Mouse (Mus musculus): Measurements from ENCODE around the gene Phf2. TPM values are rescaled to one million over a fixed set of nuclear protein-coding genes. Genes with fewer than 3 reads are reported as not detected.

Gene Phf2
- polyA plus RNA-seq, 1 experiment from 2014 or later = 6.3 TPM

DNA sequence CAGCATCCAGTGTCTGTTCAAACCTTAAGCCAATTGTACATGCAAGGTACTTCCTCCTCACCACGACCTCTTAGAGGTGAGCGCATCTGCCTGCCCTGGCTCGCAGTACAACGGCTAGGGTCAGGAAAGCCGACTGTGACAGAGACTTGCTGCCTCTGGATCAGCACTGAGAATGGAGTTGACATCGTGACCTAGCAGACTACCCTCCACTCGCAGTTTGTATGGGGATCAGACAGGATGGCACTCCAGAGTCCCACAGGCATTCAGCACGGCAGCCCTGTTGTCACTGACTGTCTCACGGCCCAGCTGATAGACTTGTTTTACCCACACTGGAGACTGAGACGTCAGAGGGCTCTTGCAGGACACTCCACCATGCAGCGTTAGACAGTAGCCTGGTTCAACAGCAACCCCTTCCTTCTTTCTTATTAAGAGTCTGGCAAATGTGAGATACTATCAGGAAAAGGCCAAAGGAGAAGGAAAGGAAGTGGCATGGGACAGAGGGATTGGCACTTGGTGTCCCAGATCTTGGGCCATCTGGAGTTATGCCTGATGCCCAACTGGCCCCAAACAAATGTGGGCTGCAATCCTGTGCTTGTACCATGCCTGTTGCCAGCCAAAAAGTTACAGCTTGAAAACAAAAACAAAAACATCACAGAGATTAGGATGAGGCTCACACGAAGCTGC, 6.1 kb downstream of the Phf2 start:
- Histone ChIP-seq H3K4me3 (replicated peaks; ENCODE audit: low read length) (no peak overlapping the region), H3K27ac (ENCODE audit: low read length) (no peak overlapping the region), H3K4me2 (ENCODE audit: low read depth, low read length) (no peak overlapping the region), H3K36me3 (ENCODE audit: control insufficient read depth, insufficient read depth, low read length) (no peaks in the 10 kb centered on the region), H3K4me1 (ENCODE audit: control insufficient read depth, insufficient read depth, low read length) (peaks cover 35% of the 10 kb centered on the region), H3K27me3 (ENCODE audit: control insufficient read depth, insufficient read depth, low read length) (no peaks in the 10 kb centered on the region), H3K9ac (ENCODE audit: low read length) (no peak overlapping the region), H3K9me3 (replicated peaks; ENCODE audit: control insufficient read depth, low read length) (no peaks in the 10 kb centered on the region)
- ATAC-seq (ENCODE audit: insufficient read depth, low FRiP score) = no peak
- WGBS = 69% methylated on average over 12 of the region's 12 CpGs

DNA sequence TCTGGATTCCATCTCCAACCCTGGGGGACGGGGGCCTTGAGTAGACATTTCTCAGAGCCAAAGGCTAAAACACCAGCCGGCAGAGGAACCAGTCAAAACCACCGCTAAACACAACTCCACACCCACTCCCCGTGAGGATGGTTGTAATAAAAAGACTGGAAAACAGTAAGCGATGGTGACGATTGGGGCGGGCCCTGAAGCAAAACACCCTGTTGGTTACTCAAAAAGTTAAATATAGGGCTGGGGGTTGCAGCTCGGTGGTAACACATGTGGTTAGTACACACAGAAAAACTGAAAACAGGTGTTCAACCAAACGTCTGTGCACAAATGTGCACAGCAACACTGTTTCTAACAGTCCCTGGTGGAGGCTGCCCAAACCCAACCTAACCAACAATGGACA, 7.4 kb downstream of the Phf2 start:
- no peak overlapping the region for H3K27ac ChIP-seq (ENCODE audit: low read length)
- no peak for ATAC-seq (ENCODE audit: insufficient read depth, low FRiP score)
- no peak overlapping the region for H3K4me3 ChIP-seq (replicated peaks; ENCODE audit: low read length)

DNA sequence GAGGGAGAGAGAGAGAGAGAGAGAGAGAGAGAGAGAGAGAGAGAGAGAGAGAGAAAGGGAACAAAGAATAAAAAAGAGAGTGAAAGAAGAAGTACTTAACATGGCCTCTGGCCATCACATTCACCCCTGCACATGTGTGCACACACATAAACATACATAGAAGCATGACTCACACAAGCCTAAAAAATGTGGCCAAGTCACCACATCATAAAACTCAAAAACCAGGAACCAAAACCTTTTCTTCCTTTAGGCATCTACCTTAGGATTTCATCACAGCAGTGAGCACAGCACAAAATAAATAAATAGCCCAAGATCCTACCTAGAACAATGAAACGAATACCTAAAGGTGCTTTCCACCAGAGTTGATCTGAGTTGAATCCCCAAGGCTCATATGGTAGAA, 9.0 kb downstream of the Phf2 start:
- no peak for ATAC-seq (ENCODE audit: insufficient read depth, low FRiP score)
- Histone ChIP-seq H3K27ac (ENCODE audit: low read length) (no peak overlapping the region), H3K9ac (ENCODE audit: low read length) (no peak overlapping the region), H3K4me2 (ENCODE audit: low read depth, low read length) (no peak overlapping the region), H3K36me3 (ENCODE audit: control insufficient read depth, insufficient read depth, low read length) (no peaks in the 10 kb centered on the region), H3K9me3 (replicated peaks; ENCODE audit: control insufficient read depth, low read length) (no peaks in the 10 kb centered on the region), H3K4me3 (replicated peaks; ENCODE audit: low read length) (no peak overlapping the region), H3K4me1 (ENCODE audit: control insufficient read depth, insufficient read depth, low read length) (peaks cover 42% of the 10 kb centered on the region), H3K27me3 (ENCODE audit: control insufficient read depth, insufficient read depth, low read length) (no peaks in the 10 kb centered on the region)
- 90% methylated on average over 1 of the region's 1 CpGs for WGBS

More for the DNA sequence above, 7.4 kb downstream of the Phf2 start:
- WGBS = 58% methylated on average over 9 of the region's 9 CpGs
- H3K9ac ChIP-seq (ENCODE audit: low read length) = no peak overlapping the region
- no peaks in the 10 kb centered on the region for H3K36me3 ChIP-seq (ENCODE audit: control insufficient read depth, insufficient read depth, low read length)
- no peak overlapping the region for H3K4me2 ChIP-seq (ENCODE audit: low read depth, low read length)
- peaks cover 33% of the 10 kb centered on the region for H3K4me1 ChIP-seq (ENCODE audit: control insufficient read depth, insufficient read depth, low read length)
- H3K9me3 ChIP-seq (replicated peaks; ENCODE audit: control insufficient read depth, low read length) = no peaks in the 10 kb centered on the region
- no peaks in the 10 kb centered on the region for H3K27me3 ChIP-seq (ENCODE audit: control insufficient read depth, insufficient read depth, low read length)

DNA sequence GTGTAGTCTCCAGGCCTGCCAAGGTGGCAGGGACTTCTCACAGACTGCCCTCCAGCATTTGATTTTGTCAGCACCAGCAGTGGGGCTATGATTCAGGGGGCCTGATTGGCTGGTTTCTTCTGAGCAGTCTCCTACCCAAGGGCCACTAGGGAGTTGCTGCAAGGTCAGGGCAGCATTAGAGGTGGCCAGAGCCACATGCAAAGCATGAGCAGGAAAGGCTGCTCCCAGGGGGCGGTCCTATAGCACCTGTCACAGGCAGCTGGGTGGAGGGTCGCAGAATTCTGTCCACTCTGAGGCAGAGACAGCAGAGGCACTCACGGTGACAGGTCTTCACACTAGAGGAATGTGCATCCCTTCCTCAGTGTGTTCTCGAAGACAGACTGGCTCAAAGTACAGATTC, 12.1 kb downstream of the Phf2 start:
- ATAC-seq (ENCODE audit: insufficient read depth, low FRiP score) = no peak
- no peak overlapping the region for H3K9ac ChIP-seq (ENCODE audit: low read length)
- H3K36me3 ChIP-seq (ENCODE audit: control insufficient read depth, insufficient read depth, low read length) = no peaks in the 10 kb centered on the region
- no peak overlapping the region for H3K27ac ChIP-seq (ENCODE audit: low read length)
- no peaks in the 10 kb centered on the region for H3K27me3 ChIP-seq (ENCODE audit: control insufficient read depth, insufficient read depth, low read length)
- H3K4me2 ChIP-seq (ENCODE audit: low read depth, low read length) = no peak overlapping the region
- H3K4me1 ChIP-seq (ENCODE audit: control insufficient read depth, insufficient read depth, low read length) = peaks cover 49% of the 10 kb centered on the region
- WGBS = 68% methylated on average over 4 of the region's 4 CpGs
- no peak overlapping the region for H3K4me3 ChIP-seq (replicated peaks; ENCODE audit: low read length)
- no peaks in the 10 kb centered on the region for H3K9me3 ChIP-seq (replicated peaks; ENCODE audit: control insufficient read depth, low read length)

DNA sequence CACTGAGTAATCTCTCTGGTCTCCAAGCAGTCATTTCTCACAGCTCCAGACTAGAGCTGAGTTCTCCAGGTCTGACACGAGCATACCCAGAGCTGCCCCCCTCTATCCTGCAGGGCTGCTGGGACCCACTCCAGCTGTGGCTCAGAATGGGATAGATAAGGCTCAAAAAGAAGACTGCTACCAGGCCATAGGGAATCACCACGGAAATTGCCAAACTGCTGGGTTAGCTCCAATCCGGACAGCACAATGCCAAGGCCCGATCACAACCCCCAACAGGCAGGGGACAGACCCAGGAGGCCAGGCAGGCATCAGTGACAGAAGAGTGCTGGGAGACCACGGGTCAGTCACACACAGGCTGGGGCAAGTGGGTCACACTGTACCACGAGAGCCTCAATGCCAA, 12.9 kb downstream of the Phf2 start:
- peak overlapping the region; percentile 23; the same call in 1 of the 2 replicates for H3K9ac ChIP-seq (ENCODE audit: low read length)
- no peak for ATAC-seq (ENCODE audit: insufficient read depth, low FRiP score)

DNA sequence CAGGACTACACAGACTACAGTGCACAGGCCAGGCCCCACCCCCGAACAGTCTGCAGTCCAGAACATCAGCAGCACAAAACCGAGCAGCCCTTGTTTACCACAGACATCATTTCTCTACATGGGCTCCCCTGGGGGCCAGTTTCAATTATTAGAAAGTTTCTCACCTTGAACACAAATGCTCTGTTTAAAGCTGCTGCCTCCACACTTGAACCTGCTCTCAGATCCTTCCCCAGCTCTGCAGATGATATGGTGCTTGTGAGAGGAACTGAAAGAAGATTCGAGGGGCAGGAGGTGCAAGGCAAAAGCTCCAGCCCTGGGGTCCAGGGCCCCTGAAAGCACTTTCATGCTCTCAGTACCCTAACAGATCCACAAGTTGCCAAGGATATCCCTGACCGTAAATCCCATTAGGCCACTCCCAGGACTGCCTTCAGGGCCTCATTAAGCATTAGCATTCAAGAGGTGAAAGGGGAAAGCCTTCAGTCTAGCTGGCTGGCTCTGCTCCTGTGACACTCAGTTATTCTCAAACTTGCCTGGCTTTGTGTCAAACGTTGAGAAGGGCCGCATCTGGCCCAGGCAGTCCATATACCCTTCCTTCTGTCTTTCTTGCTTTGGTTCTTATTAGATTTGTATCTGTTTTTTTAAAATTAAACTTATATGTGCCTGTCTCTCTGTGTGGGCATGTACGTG, 13.5 kb downstream of the Phf2 start:
- no peaks in the 10 kb centered on the region for H3K36me3 ChIP-seq (ENCODE audit: control insufficient read depth, insufficient read depth, low read length)
- H3K27me3 ChIP-seq (ENCODE audit: control insufficient read depth, insufficient read depth, low read length) = no peaks in the 10 kb centered on the region
- no peak overlapping the region for H3K4me3 ChIP-seq (replicated peaks; ENCODE audit: low read length)
- ATAC-seq (ENCODE audit: insufficient read depth, low FRiP score) = no peak
- H3K27ac ChIP-seq (ENCODE audit: low read length) = peak overlapping the region; percentile 47
- H3K9ac ChIP-seq (ENCODE audit: low read length) = peak overlapping the region; percentile 23; the same call in 1 of the 2 replicates
- H3K4me2 ChIP-seq (ENCODE audit: low read depth, low read length) = no peak overlapping the region
- no peaks in the 10 kb centered on the region for H3K9me3 ChIP-seq (replicated peaks; ENCODE audit: control insufficient read depth, low read length)
- WGBS = 42% methylated on average over 7 of the region's 7 CpGs
- peaks cover 56% of the 10 kb centered on the region for H3K4me1 ChIP-seq (ENCODE audit: control insufficient read depth, insufficient read depth, low read length)

More for the DNA sequence above, 12.9 kb downstream of the Phf2 start:
- Histone ChIP-seq H3K4me1 (ENCODE audit: control insufficient read depth, insufficient read depth, low read length) (peaks cover 51% of the 10 kb centered on the region), H3K36me3 (ENCODE audit: control insufficient read depth, insufficient read depth, low read length) (no peaks in the 10 kb centered on the region), H3K27ac (ENCODE audit: low read length) (peak overlapping the region; percentile 47), H3K4me3 (replicated peaks; ENCODE audit: low read length) (no peak overlapping the region), H3K4me2 (ENCODE audit: low read depth, low read length) (no peak overlapping the region), H3K9me3 (replicated peaks; ENCODE audit: control insufficient read depth, low read length) (no peaks in the 10 kb centered on the region), H3K27me3 (ENCODE audit: control insufficient read depth, insufficient read depth, low read length) (no peaks in the 10 kb centered on the region)
- 56% methylated on average over 6 of the region's 6 CpGs for WGBS

DNA sequence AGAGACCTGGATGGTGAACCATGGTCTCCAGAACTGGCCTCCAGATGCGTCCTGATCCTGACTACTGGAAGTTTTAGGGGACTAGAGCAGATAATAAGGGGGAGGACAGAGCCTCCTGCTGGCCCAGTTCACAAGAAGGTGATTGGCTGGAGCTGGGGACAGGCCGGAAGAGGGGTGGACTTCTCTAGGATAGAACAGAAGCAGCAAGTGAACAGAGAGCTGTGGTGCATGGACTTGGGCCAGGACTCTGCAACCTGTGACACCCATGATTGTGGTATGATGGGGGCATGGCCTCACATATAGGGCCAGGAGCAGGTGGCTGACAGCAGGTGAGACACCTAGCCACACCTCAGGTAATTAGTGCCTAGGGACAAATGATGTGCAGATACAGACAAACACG, 17.0 kb downstream of the Phf2 start:
- ATAC-seq (ENCODE audit: insufficient read depth, low FRiP score) = no peak
- Histone ChIP-seq H3K4me1 (ENCODE audit: control insufficient read depth, insufficient read depth, low read length) (peaks cover 59% of the 10 kb centered on the region), H3K36me3 (ENCODE audit: control insufficient read depth, insufficient read depth, low read length) (no peaks in the 10 kb centered on the region), H3K9me3 (replicated peaks; ENCODE audit: control insufficient read depth, low read length) (no peaks in the 10 kb centered on the region), H3K27me3 (ENCODE audit: control insufficient read depth, insufficient read depth, low read length) (no peaks in the 10 kb centered on the region), H3K4me2 (ENCODE audit: low read depth, low read length) (no peak overlapping the region), H3K9ac (ENCODE audit: low read length) (no peak overlapping the region), H3K27ac (ENCODE audit: low read length) (peak overlapping the region; percentile 31; the same call in 1 of the 2 replicates), H3K4me3 (replicated peaks; ENCODE audit: low read length) (no peak overlapping the region)
- 48% methylated on average over 3 of the region's 3 CpGs for WGBS

DNA sequence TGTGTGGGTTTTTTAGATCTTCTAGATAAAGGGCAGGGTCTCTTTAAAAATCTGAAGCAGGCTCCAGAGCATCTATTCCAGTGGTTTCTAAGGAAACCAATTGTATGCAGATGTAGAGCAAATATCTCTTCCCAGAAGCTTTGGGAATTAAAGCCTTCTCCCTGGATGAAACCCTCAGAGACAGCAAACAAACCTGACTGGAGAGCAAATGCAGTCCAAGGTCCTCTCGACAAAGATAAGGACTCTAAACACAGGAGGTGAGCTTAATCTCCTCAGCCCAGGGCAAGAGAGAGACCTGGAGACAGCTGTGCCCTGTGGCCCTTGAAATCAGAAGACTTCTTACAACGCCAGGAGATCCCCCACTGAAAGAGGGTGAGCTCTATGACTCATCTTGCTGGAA, 17.4 kb downstream of the Phf2 start:
- WGBS = 17% methylated on average over 2 of the region's 2 CpGs
- Histone ChIP-seq H3K4me3 (replicated peaks; ENCODE audit: low read length) (no peak overlapping the region), H3K27ac (ENCODE audit: low read length) (peak overlapping the region; percentile 31), H3K4me2 (ENCODE audit: low read depth, low read length) (no peak overlapping the region), H3K4me1 (ENCODE audit: control insufficient read depth, insufficient read depth, low read length) (peaks cover 56% of the 10 kb centered on the region), H3K36me3 (ENCODE audit: control insufficient read depth, insufficient read depth, low read length) (no peaks in the 10 kb centered on the region), H3K9ac (ENCODE audit: low read length) (no peak overlapping the region), H3K27me3 (ENCODE audit: control insufficient read depth, insufficient read depth, low read length) (no peaks in the 10 kb centered on the region), H3K9me3 (replicated peaks; ENCODE audit: control insufficient read depth, low read length) (no peaks in the 10 kb centered on the region)
- no peak for ATAC-seq (ENCODE audit: insufficient read depth, low FRiP score)

DNA sequence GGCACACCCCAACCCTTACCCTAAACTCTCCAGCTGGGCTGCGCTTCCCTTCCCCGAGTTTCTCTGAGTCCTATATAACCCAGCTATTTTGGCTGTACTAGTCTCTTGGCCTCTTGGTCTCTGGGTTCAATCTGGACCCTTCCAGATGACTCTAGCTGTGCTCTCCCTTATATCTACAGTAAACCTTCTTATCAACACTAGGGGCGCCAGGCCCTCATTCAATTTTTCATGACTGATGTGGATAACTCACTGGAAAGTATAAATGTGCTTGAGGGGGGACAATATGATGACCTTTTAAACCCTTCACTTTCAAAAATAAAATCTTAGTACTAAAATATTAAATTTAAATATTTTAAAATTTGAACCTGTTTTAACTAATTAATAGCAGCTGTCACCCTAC, 18.1 kb downstream of the Phf2 start:
- ATAC-seq (ENCODE audit: insufficient read depth, low FRiP score) = no peak
- Histone ChIP-seq H3K9me3 (replicated peaks; ENCODE audit: control insufficient read depth, low read length) (no peaks in the 10 kb centered on the region), H3K27ac (ENCODE audit: low read length) (no peak overlapping the region; the same call in 1 of the 2 replicates), H3K4me1 (ENCODE audit: control insufficient read depth, insufficient read depth, low read length) (peaks cover 52% of the 10 kb centered on the region), H3K4me3 (replicated peaks; ENCODE audit: low read length) (no peak overlapping the region), H3K9ac (ENCODE audit: low read length) (no peak overlapping the region), H3K36me3 (ENCODE audit: control insufficient read depth, insufficient read depth, low read length) (no peaks in the 10 kb centered on the region), H3K4me2 (ENCODE audit: low read depth, low read length) (no peak overlapping the region), H3K27me3 (ENCODE audit: control insufficient read depth, insufficient read depth, low read length) (no peaks in the 10 kb centered on the region)
- WGBS = 46% methylated on average over 3 of the region's 3 CpGs

All from stomach, embryonic 16.5 days (tissue).